Mouse (Mus musculus): ENCODE results near the gene Sell.

Gene Sell

DNA sequence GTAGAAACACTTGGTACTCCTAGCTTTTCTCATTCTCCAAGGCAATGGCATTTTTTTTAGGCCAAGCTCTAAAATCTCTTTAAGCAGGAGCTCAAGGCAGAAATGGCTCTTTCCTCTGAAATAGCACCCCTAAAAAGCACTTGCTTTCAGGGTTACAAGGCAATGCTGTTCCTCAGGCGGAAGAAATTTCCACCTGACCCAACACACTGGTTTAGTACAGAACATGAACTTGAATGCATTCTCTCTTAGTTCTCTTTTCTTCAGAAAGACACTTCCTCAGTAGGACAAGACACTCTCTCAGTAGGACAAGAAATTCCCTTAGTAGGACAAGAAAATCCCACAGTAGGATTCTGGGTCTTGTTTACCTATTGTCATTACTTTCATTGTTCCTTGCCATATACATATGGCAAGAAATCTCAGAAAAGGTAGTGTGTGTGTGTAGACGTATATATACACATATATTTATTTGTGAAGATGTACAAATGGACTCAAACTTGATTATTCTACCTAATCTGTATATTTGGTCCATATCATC is 12.9 kb downstream of the Sell start:
- no peak for DNase-seq (ENCODE audit: low spot score)

- no peak for DNase-seq (ENCODE audit: low spot score)
Measured at GRCm38 (mm10) chr1:164075416-164075815, 13.6 kb downstream of the Sell start.

GRCm38 (mm10) chr1:164076441-164076840 is 14.7 kb downstream of the Sell start:
- DNase-seq (ENCODE audit: low spot score), result no peak

- DNase-seq (ENCODE audit: low spot score), result no peak
Measured at GRCm38 (mm10) chr1:164077031-164077430, 15.2 kb downstream of the Sell start.

DNA sequence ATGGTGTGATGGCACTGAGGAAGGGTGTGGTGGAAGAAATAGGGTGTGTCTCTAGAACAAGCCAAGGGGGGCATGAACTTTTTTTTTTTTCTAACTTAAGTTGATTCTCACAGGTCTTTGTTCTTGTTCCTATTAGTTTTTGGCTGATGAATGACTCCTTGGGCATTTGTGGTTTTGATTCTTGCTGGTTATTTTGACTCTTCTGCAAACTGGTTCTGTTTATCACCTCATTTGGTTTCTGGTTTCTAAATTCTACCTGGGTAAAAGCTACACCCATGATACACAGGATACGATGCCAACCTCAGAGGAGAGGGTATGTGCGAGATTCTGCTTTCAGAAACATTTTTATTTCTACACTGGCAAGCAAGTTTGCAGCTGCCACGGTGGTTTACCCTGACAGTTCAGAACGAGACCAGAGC is 16.6 kb downstream of the Sell start:
- DNase-seq (ENCODE audit: low spot score), result no peak

GRCm38 (mm10) chr1:164079091-164079490 is 17.3 kb downstream of the Sell start:
- no peak for DNase-seq (ENCODE audit: low spot score)

DNA sequence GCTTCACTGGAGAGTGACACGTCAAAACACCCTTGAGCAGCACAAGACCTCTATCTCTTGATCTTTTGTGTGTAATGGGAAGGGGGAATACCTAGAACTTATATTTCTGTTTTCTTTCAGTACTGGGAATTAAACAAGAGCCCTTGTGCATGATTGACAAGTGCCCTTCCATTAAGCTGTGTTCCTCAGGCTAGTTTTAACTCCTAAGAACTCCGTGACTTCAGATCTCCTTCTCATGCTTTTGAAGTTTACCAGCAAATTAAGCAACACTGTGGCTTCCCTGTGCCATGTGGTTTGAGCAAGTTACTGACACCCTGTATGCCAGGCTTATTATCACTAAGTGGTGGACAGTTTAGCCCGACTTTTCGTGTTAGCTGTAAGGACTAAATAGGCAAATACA is 21.3 kb downstream of the Sell start:
- no peak for DNase-seq (ENCODE audit: low spot score)

- no peak for DNase-seq (ENCODE audit: low spot score)
Measured at GRCm38 (mm10) chr1:164086797-164087196, 25.0 kb downstream of the Sell start.

- no peak for DNase-seq (ENCODE audit: low spot score)
Measured at GRCm38 (mm10) chr1:164087872-164088271, 26.1 kb downstream of the Sell start.

DNA sequence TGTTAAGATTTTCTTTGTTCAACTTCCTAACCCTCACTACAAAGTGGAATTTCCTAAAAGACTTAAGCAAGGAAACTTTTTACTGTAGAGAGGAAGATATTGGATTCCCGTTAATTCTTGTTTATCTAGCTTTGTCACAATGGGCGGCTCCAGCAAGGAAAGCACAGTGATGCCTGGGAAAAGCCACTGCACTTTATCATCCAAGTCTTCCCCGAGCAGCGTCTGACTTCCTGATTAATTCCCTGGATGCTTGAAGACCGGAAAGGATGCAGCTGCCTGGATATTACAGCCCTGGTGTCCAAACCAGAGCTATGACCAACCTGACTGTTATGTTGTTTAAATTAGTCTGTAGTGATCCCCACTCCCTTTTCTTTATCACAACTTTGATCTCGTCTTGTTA is 35.0 kb downstream of the Sell start:
- no peak for DNase-seq (ENCODE audit: low spot score)

DNA sequence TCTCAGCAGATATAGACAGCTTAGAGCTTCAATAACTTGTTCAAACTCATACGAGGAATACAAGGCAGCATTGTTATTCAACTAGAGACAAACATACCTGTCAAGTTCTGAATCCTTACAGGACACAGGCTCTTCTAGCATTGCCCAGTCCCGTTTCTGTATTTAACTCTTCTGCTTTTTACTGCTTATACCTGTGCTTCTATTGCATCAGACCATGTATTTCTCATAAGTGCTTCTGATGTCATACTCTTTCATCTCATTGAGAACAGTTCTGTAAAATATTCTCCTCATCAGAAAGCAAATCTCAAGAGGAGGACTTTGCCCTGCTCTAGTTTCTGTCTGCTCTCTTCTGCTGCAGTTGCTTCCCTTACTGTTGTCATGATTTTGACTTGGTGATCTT is 36.1 kb downstream of the Sell start:
- DNase-seq (ENCODE audit: low spot score), result no peak

- no peak for DNase-seq (ENCODE audit: low spot score)
Measured at GRCm38 (mm10) chr1:164098372-164098771, 36.6 kb downstream of the Sell start.

DNA sequence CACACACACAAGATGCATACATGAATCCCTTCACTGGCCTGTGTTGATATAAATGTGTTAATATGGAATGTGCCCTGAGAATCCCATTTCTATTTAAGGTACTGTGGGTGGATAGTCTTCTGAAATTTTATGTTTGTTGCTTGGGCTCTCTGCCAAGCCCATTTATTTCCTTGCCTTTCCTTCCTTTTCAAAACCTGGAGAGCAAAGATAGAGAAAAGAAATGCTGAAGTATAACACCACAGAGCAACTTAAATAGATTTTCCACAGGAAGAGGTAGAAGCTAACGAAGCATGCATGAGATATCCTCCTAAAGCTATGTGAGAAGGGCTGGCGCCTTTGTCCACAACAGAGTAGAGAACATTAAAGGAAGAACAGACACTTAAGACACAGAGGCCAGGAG is 48.0 kb downstream of the Sell start:
- DNase-seq (ENCODE audit: low spot score), result no peak

DNA sequence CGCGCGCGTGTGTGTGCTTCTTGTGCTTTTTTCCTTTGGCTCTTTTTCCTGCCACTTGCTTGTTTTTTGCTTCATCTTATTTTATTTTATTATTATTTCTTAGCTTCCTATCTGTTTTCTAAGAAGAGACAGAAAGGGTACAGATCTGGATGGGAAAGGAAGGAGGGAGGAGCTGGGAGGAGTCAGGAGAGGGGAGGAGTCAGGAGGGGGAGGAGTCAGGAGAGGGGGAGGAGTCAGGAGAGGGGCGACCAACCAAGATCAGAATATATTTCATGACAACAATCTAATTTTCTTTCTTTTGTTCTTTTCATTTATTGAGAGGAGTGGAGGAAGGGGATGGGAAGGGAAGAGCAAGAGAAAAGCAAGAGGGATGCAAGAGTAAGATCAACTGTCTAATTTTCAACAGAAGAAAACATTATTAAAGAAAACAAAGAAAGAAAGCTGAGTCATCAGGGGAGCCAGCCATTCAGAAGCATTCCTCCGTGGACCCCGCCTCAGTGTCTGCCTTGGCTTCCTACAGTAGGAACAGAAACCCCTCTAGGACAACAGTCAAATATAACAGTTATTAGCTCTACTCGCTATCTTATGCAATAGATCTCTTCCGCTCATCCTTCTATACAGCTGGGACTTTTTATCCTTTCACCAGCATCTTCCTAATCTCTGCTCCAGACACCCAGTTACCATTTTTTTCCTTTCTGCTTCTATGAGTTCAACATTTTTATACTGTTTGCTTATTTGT is 49.0 kb downstream of the Sell start:
- DNase-seq (ENCODE audit: low spot score), result no peak

DNA sequence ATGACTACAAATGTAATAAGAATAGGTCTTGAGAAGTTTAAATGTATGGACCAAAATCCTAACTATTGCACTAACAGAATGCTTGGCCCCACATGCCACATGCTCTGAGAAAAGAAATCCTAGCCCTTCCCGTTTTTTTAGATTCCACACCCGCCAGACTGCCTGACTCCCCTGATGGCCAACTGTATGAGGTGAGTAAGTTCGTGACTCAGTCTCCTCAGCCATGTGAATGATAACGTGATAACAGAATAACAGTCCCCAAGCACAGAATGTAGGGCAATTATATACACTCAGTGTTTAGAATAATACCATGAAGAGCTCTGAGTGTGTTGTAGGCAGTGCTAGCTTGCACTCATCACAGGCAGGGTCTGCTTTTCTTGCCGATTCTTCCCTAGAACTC is 52.5 kb downstream of the Sell start:
- no peak for DNase-seq (ENCODE audit: low spot score)

- no peak for DNase-seq (ENCODE audit: low spot score)
Measured at GRCm38 (mm10) chr1:164114947-164115493, 53.2 kb downstream of the Sell start, which contains the start of gene Selp. Gene Selp (plus strand): TSS chr1:164115264.

DNA sequence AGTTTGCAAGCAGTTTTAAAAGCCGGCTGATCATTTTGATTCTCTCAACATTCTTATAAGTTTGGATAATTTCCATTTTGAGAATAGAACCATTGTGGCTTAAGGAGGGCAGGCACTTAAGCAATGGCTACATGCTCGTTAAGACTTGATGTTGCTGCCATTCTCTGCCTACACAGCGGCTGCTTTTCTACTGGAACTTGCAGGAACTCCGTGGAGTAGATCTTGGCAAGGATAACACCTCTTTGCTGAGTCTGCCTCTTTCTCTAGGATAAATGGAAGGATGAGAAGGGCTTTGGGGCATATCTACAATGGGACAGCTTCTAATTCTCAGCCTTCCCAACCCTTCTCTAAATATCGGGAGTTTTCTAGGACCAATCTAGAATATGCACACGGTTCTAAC is 53.9 kb downstream of the Sell start:
- DNase-seq (ENCODE audit: low spot score), result no peak

GRCm38 (mm10) chr1:164117869-164118268 is 56.1 kb downstream of the Sell start:
- no peak for DNase-seq (ENCODE audit: low spot score)

DNA sequence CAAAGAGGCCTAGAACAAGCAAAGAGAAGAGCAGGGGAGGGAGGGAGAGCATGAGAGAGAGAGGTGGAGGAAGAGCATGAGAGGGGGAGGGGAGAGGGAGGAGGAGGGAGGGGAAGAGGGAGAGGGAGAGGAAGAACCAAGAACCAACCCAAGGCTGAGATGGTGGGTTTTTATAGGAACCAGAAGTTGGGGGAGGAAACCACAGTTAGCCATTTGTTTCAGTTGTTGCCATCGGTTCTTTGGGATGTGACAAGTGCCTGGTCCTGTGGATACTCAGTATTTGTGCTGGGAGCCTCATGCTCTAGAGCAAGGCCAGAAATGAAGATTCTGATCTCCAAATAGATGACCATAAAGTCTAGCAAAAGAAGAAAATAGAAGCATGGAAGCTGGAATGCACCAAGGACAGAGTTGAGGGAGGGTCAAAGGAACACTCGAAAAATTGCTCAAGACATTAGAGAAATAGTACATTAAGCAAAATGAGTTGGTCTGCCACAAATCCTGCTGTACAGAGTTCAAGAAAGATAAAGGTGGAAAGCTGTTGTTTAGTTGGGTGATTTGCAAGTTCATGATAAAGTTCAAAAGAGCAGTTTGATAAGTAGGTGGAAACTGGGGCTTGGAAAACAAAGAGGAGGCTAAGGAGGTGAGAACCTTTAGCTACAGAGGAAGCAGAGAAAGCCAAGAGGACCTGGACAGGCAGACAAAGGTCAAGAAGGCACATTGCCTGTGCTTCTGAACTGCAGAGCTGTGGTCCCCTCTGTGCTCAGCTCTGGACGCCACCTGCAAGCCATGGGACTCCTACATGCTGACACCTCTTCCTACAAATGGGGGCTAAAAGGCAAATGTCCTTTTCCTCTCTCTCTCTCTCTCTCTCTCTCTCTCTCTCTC is 58.4 kb downstream of the Sell start:
- DNase-seq (ENCODE audit: low spot score), result no peak

- DNase-seq (ENCODE audit: low spot score), result no peak
Measured at GRCm38 (mm10) chr1:164120777-164121158, 59.0 kb downstream of the Sell start.

DNA sequence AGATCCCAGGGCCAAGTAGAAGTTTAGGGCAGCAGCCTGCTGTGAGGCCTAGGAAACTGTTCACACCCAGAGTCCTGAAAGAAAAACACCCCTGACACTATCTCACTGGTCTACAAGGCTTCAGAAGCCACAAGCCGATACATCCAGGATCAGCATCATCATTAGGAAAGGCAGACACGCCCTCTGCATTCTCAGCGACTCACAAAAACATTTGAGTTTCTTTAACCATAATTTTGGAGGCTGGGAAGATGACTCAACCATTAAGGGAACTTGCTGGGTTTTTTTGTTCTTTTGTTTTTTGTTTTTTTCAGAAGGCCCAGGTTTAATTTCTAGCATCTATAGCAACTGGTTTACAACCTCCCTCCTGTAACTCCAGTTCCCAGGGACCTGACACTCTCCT is 62.1 kb downstream of the Sell start:
- DNase-seq (ENCODE audit: low spot score), result no peak

DNA sequence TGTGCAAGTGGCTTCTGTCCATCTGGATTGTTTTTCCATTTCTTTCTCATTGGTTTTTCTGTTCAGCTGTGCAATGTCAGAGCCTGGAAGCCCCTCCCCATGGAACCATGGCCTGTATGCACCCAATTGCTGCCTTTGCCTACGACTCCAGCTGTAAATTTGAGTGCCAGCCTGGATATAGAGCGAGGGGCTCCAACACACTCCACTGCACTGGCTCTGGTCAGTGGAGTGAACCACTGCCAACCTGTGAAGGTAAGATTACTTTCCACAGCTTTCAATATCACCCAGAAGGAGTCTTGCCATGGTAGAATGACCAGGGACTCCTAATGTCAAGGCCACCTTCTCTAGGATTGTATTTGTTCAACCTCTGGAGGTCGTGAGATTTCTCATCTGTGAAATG is 68.2 kb downstream of the Sell start:
- DNase-seq (ENCODE audit: low spot score), result no peak

DNA sequence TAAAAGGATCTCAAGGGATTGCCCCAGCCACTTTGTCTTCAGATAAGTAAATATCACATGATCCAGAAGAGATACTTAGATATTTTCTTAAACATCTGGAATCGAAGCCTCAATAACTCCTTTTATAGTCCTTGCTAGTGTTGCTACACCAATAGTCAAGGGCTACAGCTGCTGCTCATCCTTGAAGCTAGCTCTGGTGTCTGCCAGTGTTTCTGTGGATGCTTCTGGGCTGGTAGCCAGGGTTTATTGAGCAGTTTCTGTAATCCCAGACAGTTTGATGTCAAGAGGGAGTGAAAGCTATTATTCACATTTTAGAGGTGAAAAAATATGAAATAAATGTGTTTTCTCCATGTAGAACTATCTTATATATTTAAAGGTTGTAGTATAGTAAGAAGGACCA is 70.8 kb downstream of the Sell start:
- DNase-seq (ENCODE audit: low spot score), result no peak

Measured in retina, embryonic 14.5 days (tissue).